Mouse (Mus musculus): Measurements from ENCODE around the gene Gm11487.
"Not testable (repeated sequence)": the region's sequence is repeated elsewhere in the genome, so short reads cannot be mapped to it uniquely, and the experiment has no call there.

The Gm11487 gene

GRCm38 (mm10) chr4:73404972-73405371, at the start of gene Gm11487:
TSS of gene Gm11487 (minus strand) at chr4:73405072.
- DNase-seq (ENCODE audit: low spot score), result not testable (repeated sequence)

GRCm38 (mm10) chr4:73444715-73445114, 39.8 kb upstream of the Gm11487 start:
- no peak for DNase-seq (ENCODE audit: low spot score)

- no peak for DNase-seq (ENCODE audit: low spot score)
These were observed 37.7 kb upstream of the Gm11487 start for GRCm38 (mm10) chr4:73442568-73442967.

GRCm38 (mm10) chr4:73425903-73426302, 21.0 kb upstream of the Gm11487 start:
- no peak for DNase-seq (ENCODE audit: low spot score)

GRCm38 (mm10) chr4:73423049-73423448, 18.2 kb upstream of the Gm11487 start:
- no peak for DNase-seq (ENCODE audit: low spot score)

GRCm38 (mm10) chr4:73366534-73366933, 38.3 kb downstream of the Gm11487 start:
- DNase-seq (ENCODE audit: low spot score), result no peak

Measured in ovary, postnatal 14 days (tissue).